Mouse (Mus musculus): ENCODE results near the gene Chrne. TPM values are rescaled to one million over a fixed set of nuclear protein-coding genes. Genes with fewer than 3 reads are reported as not detected.

The Chrne gene
- not detected for total RNA-seq (2022)

GRCm38 (mm10) chr11:70619101-70619500 lies at the start of gene Chrne:
Chrne (minus strand) TSS chr11:70619216.
- DNase-seq (ENCODE audit: low spot score), result no peak

- no peak for DNase-seq (ENCODE audit: low spot score)
Observed at GRCm38 (mm10) chr11:70668335-70668770, 49.3 kb upstream of the Chrne start.

GRCm38 (mm10) chr11:70667271-70668150 lies 48.5 kb upstream of the Chrne start:
- no peak for DNase-seq (ENCODE audit: low spot score)

GRCm38 (mm10) chr11:70666687-70667086 lies 47.7 kb upstream of the Chrne start:
- DNase-seq (ENCODE audit: low spot score), result no peak

- no peak for DNase-seq (ENCODE audit: low spot score)
Observed at GRCm38 (mm10) chr11:70664741-70665140, 45.7 kb upstream of the Chrne start.

GRCm38 (mm10) chr11:70663957-70664356 lies 44.9 kb upstream of the Chrne start:
- DNase-seq (ENCODE audit: low spot score), result no peak

- DNase-seq (ENCODE audit: low spot score), result no peak
Observed at GRCm38 (mm10) chr11:70663101-70663500, 44.1 kb upstream of the Chrne start.

GRCm38 (mm10) chr11:70660571-70660970 lies 41.6 kb upstream of the Chrne start:
- no peak for DNase-seq (ENCODE audit: low spot score)

- no peak for DNase-seq (ENCODE audit: low spot score)
Observed at GRCm38 (mm10) chr11:70658942-70659341, 39.9 kb upstream of the Chrne start.

GRCm38 (mm10) chr11:70658521-70658920 lies 39.5 kb upstream of the Chrne start:
- DNase-seq (ENCODE audit: low spot score), result no peak

- no peak for DNase-seq (ENCODE audit: low spot score)
Observed at GRCm38 (mm10) chr11:70657991-70658390, 39.0 kb upstream of the Chrne start.

GRCm38 (mm10) chr11:70657573-70657972 lies 38.6 kb upstream of the Chrne start:
- DNase-seq (ENCODE audit: low spot score), result no peak

- no peak for DNase-seq (ENCODE audit: low spot score)
Observed at GRCm38 (mm10) chr11:70656964-70657363, 37.9 kb upstream of the Chrne start, which contains the start of gene Eno3. Eno3 (plus strand) TSS chr11:70657202.

GRCm38 (mm10) chr11:70656456-70656927 lies 37.5 kb upstream of the Chrne start:
- peak; percentile 81 for DNase-seq (ENCODE audit: low spot score)

- DNase-seq (ENCODE audit: low spot score), result peak; percentile 65
Observed at GRCm38 (mm10) chr11:70655571-70656455, 36.8 kb upstream of the Chrne start.

GRCm38 (mm10) chr11:70654923-70655570 lies 36.0 kb upstream of the Chrne start:
- peak; percentile 80 for DNase-seq (ENCODE audit: low spot score)

- peak; percentile 65 for DNase-seq (ENCODE audit: low spot score)
Observed at GRCm38 (mm10) chr11:70654198-70654922, 35.3 kb upstream of the Chrne start, which contains the start of gene Pfn1. Pfn1 (minus strand) TSS chr11:70654644.

- peak; percentile 46 for DNase-seq (ENCODE audit: low spot score)
Observed at GRCm38 (mm10) chr11:70653345-70654197, 34.6 kb upstream of the Chrne start.

GRCm38 (mm10) chr11:70652884-70653344 lies 33.9 kb upstream of the Chrne start:
- no peak for DNase-seq (ENCODE audit: low spot score)

All from heart, adult 8-10 months (tissue).